Mouse (Mus musculus) kidney, adult 2 months (tissue): ENCODE data around the gene Nemp1.

Experiments used
- CTCF ChIP-seq: fragments of 200-500 bp; conservative IDR thresholded peaks from 2 replicates; pipeline ENCODE4 v1.5.1; 2011; ENCODE audit warnings: low read depth, mild to moderate bottlenecking, control low read depth, low read length, moderate library complexity, mixed read lengths; ENCODE audit not compliant: insufficient read depth, insufficient read length
- POLR2A ChIP-seq: fragments of 200-500 bp; IDR thresholded peaks from one replicate; pipeline ENCODE4 v1.6.1; 2011; ENCODE audit warnings: low read depth, low read length, control low read depth

GRCm38 (mm10) chr10:127725136-127725535 lies 58.4 kb downstream of the Nemp1 start:
- TF ChIP-seq CTCF, result no peak
- TF ChIP-seq POLR2A, result no peak
